Mouse (Mus musculus) spleen, adult 18-20 months (tissue): ENCODE results near the gene Zcchc7.
"Not testable (repeated sequence)": the region's sequence is repeated elsewhere in the genome, so short reads cannot be mapped to it uniquely, and the experiment has no call there.

Experiments
- DNase-seq, 2 experiments: peaks; one replicate each; pipeline ENCODE4 v3.0.0; 2022; ENCODE audit warnings: mixed read lengths in 2 of 2

The Zcchc7 gene

DNA sequence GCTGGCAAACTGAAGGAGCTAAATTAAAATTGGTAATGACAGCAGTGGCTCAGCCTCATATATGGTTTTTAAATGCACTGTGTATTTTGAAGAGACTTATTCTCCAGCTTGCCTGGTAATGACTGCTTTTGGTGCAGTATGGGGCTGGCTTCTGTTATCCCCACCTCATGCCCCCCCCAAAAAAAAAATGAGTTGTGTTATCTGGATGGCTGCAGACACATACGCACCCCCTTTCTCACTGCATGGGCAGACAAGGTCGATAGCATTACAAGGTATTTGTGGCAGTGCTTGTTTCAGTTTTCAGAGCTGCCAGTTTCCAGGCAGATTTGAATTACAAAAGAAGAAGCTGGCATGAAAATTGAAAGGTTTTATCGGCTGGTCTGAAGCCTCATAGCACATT, 162.2 kb downstream of the Zcchc7 start:
- no peak for DNase-seq

GRCm38 (mm10) chr4:44920831-44921230, 165.2 kb downstream of the Zcchc7 start:
- no peak for DNase-seq

DNA sequence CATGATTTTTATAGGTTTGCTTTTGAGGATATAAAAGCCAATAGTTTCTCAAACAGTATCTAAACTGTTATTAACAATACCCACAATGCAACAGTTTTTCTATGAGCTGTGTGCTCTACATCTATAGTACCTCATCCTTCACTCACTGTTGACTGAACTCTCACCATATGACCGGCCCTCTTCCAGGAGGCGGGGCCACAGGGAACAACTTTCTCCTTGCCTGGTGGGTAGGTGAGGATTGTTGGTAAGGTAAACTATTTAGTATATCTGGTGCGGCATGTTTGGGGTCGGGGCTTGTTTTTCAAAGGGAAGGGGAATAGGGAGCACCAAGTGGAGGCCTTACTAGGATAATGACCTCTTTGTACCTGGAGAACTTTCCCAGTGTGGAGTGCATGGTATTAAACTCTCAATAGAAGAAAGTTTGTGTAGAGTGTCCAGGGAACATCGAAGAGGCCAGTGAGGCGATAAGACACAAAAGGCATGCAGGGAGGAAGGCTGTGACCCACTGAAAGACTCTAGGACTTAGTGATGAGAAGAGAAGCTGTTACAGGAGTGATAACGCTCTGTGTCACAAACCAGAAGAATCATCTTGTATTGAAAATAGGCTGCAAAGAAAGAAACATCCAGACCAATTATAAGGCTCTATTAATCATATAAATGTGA, 166.9 kb downstream of the Zcchc7 start:
- DNase-seq = no peak

GRCm38 (mm10) chr4:44923129-44923481, 167.4 kb downstream of the Zcchc7 start:
- DNase-seq = no peak

GRCm38 (mm10) chr4:44927934-44928333, 172.3 kb downstream of the Zcchc7 start:
- no peak for DNase-seq

DNA sequence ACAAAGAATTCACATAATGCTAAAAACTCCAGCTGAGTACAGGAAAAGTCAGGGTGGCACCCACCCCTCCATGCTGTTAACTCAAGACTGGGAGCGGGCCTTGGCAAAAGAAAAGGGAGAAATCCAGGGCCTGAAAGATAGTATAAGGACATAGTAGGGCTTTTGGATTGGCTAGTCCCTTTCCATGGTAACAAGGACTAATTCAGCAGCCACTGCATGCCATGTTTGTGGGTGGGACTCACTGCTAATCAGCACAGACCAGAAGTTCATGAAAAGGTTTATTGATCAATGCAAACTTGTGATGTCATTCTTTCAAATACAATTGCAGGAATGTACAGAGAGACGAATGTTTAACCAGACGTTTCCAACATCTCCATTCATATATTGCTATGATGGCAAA, 173.1 kb downstream of the Zcchc7 start:
- DNase-seq = no peak

DNA sequence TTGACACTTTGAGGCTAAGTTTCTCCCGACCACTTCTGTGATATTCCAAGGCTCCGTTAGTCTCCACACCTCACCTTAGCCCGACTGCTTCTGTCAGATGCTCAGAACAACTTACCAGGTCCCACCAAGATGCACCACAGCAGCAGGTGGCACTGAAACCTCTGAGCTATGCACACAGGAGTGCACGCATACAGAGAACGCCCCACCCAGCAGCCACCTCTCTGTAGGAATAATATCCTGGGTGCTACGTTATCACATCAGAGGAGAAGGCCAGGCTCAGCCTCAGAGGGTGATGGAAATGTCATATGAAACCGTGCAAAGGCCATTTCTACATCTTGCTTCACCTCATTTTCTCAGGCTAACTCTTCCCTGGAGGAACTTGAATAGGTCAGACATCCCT, 174.7 kb downstream of the Zcchc7 start:
- DNase-seq = no peak

GRCm38 (mm10) chr4:44931732-44932131, 176.1 kb downstream of the Zcchc7 start:
- DNase-seq = no peak

- DNase-seq = peak; percentile 46 to 52
These were observed 183.0 kb downstream of the Zcchc7 start for GRCm38 (mm10) chr4:44938359-44939340.

DNA sequence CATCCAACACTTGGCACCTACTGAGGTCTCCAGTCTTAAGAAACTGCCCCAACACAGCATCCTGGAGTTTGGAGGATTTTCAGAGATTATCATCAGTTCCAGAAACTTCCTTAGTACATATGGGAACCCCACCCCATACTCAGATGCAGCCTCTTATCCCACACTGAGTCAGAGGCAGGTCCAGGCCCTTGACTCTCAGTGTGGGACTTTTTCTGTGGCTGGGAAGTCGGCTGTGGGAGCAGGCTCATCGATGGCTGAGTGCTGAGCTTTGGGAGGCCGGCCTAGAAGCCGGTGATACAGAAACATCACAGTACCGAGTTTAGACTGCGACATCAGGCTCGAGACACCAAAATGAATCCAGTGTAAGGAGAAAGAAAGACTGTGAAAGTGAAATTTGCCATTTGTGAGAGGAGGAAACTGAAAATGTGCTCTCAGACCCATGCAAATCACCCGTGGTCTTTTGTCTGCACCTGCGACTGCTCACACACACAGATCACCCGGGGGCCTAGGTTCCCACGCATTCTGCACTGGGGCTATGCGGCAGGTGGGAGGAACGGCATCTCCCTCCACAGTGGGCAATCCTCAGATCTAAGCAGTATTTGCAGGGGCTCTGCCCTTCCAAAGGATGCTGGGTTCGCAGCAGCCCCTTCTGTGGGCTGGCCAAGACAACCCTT, 184.0 kb downstream of the Zcchc7 start:
- DNase-seq = peak; percentile 58 to 61

- no peak for DNase-seq
These were observed 184.6 kb downstream of the Zcchc7 start for GRCm38 (mm10) chr4:44940286-44940685.

DNA sequence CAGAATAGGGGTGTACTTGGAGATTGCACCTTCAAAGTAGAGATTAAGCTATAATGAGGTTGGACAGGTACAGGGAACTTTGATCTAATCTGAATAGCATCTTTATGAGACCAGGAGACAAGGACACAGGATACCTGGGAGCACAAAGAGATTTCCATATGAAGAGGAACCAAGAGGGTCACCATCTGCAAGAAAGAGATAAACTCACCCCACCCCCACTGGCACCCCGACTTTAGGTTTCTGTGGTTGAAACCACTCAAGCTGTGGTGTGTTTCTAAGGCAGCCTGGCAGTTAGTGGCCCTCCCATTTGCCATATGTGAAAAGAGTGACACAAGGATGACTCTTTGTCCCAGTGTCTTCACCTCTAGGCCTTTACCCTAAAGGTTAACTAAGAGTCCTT, 186.6 kb downstream of the Zcchc7 start:
- peak in 1 of 2 experiments; percentile 25 for DNase-seq

GRCm38 (mm10) chr4:44943480-44943879, 187.8 kb downstream of the Zcchc7 start:
- DNase-seq = no peak

- no peak for DNase-seq
These were observed 188.9 kb downstream of the Zcchc7 start for GRCm38 (mm10) chr4:44944426-44945075.

DNA sequence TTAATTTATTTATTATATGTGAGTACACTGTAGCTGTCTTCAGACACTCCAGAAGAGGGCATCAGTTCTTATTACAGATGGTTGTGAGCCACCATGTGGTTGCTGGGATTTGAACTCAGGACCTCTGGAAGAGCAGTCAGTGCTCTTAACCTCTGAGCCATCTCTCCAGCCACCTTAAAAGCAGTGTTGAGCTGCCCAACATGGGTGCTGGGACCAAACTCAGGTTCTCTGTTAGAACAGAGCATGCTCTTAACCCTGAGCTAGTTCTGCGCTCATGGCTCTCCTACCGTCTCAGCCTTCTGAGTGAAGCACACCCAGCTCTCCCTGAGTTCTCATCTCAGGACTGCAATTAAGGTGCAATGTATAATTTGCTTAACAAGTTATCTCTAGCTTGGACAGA, 190.4 kb downstream of the Zcchc7 start:
- DNase-seq = not testable (repeated sequence)

DNA sequence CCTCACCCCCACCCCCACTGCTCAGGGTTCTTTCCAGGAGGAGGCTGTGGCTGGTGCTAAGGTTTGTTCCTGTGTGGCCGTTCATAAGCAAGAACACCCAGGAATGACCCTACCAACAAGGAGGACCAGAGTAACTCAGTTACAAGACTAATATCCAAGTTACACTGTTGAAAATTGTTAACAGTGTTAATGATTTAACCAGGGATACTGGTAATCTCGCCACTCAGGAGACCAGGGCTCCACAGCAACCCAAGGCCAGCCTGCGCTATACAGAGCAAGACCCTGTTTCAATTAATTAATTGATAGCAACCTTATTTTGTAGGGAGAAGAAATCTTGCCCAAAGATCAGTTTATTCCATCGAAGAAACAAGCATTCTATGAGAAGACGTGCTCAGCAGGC, 191.8 kb downstream of the Zcchc7 start:
- DNase-seq = no peak

- DNase-seq = no peak
These were observed 192.6 kb downstream of the Zcchc7 start for GRCm38 (mm10) chr4:44948314-44948713.

GRCm38 (mm10) chr4:44953041-44953440, 197.4 kb downstream of the Zcchc7 start:
- no peak for DNase-seq

DNA sequence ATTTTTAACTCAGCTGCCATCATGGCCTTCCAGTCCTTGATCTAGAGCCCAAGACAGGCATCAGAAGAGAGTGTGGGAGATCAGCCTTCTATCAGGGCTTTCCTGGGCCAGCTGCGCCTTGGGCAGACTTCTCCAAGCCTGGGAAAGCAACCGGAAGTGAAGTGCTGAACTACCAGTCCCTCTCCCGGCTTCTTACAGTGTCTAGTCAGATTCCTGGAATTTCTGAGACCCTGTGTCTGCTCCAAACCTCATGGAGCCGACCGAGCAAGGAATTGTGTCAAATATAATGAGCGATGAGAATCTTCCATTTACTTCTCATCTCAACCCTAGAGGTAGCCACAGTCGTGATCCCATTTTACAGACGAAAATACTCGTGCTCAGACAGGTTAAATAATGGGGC, 203.1 kb downstream of the Zcchc7 start:
- DNase-seq = no peak

DNA sequence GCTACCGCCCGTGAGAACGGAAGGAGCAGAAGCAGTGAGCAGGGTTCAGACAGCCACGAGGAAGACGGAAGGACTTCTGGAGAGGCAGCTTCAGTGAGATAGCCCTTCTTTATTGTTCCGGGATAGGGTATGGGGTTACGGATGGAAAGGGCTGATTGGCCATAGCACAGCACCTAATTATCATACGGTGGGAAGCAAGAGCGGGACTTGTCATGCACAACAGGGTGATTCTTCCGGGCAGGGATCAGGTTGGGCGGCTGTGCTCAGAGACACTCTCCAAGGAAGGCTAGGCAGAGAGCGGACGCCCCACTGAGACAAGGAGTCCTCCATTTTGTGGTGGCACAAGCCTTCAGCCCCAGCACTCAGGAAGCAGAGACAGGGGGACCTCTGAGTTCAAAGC, 203.5 kb downstream of the Zcchc7 start:
- no peak for DNase-seq

- no peak for DNase-seq
These were observed 207.5 kb downstream of the Zcchc7 start for GRCm38 (mm10) chr4:44963156-44963555.

GRCm38 (mm10) chr4:44965175-44965574, 209.5 kb downstream of the Zcchc7 start:
- DNase-seq = no peak

- no peak for DNase-seq
These were observed 210.1 kb downstream of the Zcchc7 start for GRCm38 (mm10) chr4:44965736-44966135.
